Mouse (Mus musculus): ENCODE data around the gene Rab1b.

Gene Rab1b

DNA sequence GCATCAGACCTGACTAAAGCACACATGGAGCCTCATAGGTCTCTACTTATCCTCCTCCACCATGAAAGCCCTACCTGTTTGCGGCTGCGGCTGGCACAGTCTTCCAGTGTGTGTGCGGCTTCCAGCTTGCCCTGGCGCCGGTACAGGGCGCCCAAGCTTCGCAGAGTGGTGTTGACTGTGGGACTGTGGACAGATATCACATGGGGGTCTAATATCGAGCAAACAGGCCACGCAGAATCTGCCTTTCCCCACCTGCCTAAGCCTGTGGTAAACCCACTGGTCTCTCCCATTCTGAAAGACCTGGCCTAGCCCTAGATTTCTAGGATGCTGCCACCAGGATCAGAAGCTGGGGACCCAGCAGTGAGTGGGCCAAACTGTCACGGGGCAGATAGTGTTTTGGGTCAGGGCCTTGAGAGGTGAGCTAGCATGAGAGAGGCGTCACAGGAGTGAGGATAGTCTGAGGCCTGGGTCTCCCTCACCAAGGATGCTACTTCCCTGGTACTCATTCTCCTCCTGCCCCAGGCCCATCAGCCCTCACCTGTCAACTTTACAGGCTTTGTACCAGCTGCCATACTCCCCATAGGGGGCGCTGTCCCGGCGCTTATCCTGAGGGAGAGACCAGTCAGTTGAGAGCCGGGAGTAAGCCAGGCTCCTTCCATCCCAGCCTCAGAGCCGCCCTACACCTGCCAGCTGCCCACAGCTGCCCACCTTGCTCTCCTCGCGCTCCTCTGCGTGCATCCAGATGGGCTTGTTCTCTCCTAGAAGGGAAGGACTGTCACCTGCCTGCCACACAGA lies 3.0 kb upstream of the Rab1b start:
- DNase-seq (ENCODE audit: low read depth, low spot score) = peak; percentile 41
- Histone ChIP-seq H3K36me3 (ENCODE audit: control insufficient read depth, insufficient read depth, low read length, poor library complexity, severe bottlenecking) (peaks cover 1% of the 10 kb centered on the region), H3K27me3 (ENCODE audit: control insufficient read depth, insufficient read depth, low read length, poor library complexity, severe bottlenecking) (no peaks in the 10 kb centered on the region)

DNA sequence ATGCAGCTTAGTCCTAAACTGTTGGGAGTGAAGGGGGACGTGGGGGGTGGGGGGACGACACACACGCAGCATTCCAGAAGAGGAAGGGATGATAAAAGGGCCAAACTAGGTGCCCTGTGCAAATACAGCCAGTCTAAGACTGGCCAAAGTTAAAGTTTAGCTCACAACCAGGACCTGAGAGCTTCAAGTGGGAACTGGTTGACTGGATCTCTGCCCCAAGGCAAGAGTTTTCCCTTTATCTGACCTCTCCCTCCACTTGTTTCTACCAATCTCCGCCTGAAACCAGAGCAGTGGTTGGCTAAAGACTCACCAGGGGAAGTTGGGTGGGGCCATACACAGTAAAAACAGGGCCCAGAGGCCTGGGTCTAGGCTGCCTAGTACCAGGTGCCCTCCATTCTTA lies 1.8 kb upstream of the Rab1b start:
- no peaks in the 10 kb centered on the region for H3K27me3 ChIP-seq (ENCODE audit: control insufficient read depth, insufficient read depth, low read length, poor library complexity, severe bottlenecking)
- H3K36me3 ChIP-seq (ENCODE audit: control insufficient read depth, insufficient read depth, low read length, poor library complexity, severe bottlenecking) = peaks cover 1% of the 10 kb centered on the region
- DNase-seq (ENCODE audit: low read depth, low spot score) = no peak

DNA sequence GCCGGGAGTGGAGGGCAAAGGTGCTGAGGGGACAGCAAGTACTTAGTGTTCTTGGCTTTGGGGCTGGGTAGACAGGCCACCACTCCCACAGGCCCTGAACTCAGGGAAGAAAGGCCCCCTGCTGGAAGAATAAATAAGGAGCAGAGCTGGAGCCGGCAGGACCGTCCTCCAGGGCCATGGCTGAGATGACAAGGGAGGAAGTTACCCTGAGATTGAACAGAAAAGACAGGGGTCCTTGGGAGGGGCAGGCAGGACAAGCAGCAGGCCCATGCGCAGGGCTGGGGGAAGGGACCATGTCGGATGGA lies 1.4 kb upstream of the Rab1b start:
- Histone ChIP-seq H3K36me3 (ENCODE audit: control insufficient read depth, insufficient read depth, low read length, poor library complexity, severe bottlenecking) (peaks cover 3% of the 10 kb centered on the region), H3K27me3 (ENCODE audit: control insufficient read depth, insufficient read depth, low read length, poor library complexity, severe bottlenecking) (no peaks in the 10 kb centered on the region)
- DNase-seq (ENCODE audit: low read depth, low spot score) = no peak

DNA sequence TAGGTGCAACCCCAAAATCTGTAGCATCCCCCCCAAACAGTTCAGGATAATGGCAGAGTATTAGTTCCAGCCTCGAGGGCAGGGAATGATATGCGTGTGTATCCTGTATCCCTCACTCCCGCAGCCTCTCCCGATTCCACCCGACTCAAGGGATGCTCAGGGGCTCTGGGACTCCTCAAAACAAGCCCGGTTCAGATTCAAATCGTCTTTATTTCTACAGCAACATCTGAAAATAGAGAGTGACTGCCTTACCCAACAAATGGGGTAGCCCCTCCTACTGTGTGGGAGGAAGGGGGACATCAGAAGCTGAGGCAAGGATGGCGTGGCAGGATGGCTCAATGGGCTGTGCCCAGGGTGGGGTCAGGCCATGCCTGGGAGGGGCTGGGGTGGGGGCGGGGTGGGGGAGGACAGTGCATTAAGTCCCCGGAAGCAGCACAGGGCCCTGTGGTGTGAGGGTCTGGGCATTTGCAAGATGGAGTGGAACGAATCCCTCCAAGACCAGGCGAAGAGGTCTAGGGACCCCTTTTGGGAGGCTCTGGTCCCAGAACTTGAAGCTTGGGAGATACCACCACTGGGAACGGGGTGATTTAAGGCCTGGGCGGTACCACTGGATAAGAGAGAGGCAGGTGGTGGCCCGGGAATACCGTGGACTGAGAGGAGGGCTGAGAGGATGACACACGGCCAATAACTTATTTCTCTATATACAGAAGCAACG lies 841 bp upstream of the Rab1b start:
- Histone ChIP-seq H3K27me3 (ENCODE audit: control insufficient read depth, insufficient read depth, low read length, poor library complexity, severe bottlenecking) (no peaks in the 10 kb centered on the region), H3K36me3 (ENCODE audit: control insufficient read depth, insufficient read depth, low read length, poor library complexity, severe bottlenecking) (peaks cover 3% of the 10 kb centered on the region)
- DNase-seq (ENCODE audit: low read depth, low spot score) = no peak

DNA sequence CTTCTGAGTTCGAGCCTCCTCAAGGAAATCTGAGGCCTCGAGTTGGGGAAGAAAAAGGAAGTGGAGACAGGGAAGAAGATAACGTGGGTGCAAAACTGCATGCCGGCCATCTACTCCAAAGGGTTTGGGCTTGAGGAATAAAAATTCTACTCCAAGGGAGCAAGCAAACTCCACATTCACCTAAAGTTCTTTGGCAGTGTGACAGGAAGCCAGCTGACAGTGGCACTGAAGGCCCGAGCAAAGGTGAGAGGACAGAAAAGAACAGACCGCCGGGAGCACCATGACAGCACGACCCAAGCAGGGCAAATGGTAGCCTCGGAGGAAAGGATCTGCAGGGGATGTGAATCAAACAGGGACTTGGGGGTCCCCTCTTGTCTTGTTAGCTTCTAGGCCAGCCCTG lies 798 bp downstream of the Rab1b start:
- Histone ChIP-seq H3K36me3 (ENCODE audit: control insufficient read depth, insufficient read depth, low read length, poor library complexity, severe bottlenecking) (peaks cover 1% of the 10 kb centered on the region; the same call in 1 of the 2 replicates), H3K27me3 (ENCODE audit: control insufficient read depth, insufficient read depth, low read length, poor library complexity, severe bottlenecking) (no peaks in the 10 kb centered on the region)
- no peak for DNase-seq (ENCODE audit: low read depth, low spot score)

DNA sequence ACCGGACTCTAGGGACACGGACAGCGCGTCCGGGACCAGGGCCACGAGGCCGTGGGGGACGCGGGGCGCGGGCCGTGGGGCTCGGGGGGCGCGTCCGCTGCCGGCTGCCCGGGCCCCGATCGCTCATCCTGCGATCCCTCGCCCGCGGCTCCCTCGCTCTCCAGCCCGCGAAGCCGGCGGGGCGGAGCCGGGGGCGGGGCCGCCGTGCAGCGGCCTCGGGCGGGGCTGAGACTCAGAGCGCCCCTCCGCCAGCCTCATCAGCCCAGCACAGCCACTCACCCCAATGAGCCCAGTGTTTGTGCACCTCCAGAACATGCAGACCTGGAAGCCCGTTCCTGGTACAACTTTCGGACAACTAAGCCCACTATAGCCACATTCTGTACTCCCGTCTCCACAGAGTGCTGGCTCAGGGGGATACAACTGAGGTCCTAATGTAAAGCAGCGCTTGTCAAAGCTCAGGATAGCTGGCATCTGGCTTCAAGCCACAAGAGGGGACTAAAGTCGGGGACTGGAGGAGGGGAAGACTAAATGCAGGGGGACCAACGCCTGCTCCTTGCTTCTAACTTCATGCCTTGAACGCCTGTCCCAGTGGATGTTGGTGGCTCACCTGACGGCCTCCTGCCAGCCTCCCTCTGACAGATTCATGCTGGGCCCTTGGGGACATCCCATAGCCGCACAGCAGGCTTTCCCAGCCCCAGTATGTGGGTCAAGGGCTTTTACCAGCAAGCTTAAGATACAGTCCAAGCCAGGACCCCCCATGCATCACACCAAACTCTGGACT lies 8.3 kb downstream of the Rab1b start, which contains the start of gene Cnih2:
Gene Cnih2, minus strand, starts transcription at position 159 of the 781 bp plus-strand sequence.
- peak; percentile 42 for DNase-seq (ENCODE audit: low read depth, low spot score)
- peaks cover 4% of the 10 kb centered on the region for H3K36me3 ChIP-seq (ENCODE audit: control insufficient read depth, insufficient read depth, low read length, poor library complexity, severe bottlenecking)

DNA sequence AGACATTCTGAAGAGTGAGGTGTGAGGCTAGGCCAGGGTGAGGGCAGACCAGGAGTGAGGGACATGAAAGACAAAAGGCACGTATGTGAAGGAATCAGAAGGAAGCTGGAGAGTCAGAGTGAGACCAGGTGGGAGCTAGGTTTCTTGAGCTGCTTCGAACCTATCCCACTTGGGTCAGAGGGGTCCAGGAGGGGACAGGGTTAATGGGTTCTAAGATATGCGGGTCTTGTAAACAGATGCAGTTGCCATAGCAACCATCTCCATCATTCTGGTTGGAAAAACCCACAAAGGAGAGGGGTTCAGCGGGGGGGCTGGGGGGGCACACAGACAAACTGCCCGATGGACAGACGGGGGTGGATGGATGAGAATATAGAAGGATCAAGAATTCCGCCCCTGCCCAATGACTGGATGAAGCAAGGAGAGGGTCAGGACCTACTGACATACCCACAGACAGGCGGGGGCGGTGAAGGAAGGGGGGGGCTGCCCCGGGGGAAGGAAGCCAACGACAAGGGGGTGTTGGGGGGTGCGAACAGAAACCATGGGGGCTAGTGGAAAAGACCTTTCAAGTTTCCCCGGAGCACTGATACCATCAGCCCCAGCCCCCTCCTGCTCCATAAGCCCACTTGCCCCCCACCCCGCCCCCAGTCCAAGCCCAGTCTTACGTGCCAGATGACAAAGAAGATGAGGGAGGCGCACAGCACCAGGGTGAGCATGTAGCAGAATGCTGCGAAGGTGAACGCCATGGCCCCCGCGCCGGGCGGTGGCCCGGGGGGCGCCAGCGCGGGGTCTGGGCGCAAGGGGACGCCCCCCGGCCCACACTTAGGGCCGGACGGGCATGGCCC lies 9.1 kb downstream of the Rab1b start:
- DNase-seq (ENCODE audit: low read depth, low spot score) = no peak
- peaks cover 3% of the 10 kb centered on the region; the same call in 1 of the 2 replicates for H3K36me3 ChIP-seq (ENCODE audit: control insufficient read depth, insufficient read depth, low read length, poor library complexity, severe bottlenecking)

More for the DNA sequence above, 8.3 kb downstream of the Rab1b start, which contains the start of gene Cnih2:
- H3K27me3 ChIP-seq (ENCODE audit: control insufficient read depth, insufficient read depth, low read length, poor library complexity, severe bottlenecking) = peaks cover 3% of the 10 kb centered on the region; the same call in 1 of the 2 replicates

DNA sequence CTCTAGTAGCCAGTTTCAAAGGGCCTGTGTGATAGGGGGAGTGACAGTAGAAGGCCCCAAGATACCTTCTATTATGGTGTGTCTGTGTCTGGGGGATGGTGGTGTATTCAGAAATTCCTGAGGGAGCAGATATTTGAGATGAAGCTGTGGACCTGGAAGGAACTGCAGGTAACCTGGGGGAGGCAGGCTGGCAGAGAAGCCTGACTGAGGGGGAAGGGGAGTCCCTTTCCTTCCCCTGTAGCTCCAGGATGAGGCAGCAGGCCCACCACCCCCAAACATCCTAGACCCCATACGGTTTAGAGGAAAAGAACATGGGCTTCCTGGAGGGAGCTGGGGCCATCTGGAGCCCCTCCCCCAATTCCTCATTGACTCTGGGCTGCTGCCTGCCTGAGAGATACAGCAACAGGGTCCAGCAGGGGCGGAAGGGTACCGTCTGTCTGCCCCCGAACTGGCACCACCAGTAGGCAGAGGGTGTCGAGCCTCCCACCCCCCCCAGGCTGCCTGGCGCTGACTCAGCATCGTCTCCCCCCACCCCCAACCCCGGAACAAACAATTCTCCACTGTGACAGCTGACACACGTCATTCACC lies 10.9 kb downstream of the Rab1b start:
- no peak for DNase-seq (ENCODE audit: low read depth, low spot score)
- H3K36me3 ChIP-seq (ENCODE audit: control insufficient read depth, insufficient read depth, low read length, poor library complexity, severe bottlenecking) = peaks cover 3% of the 10 kb centered on the region; the same call in 1 of the 2 replicates
- peaks cover 3% of the 10 kb centered on the region; the same call in 1 of the 2 replicates for H3K27me3 ChIP-seq (ENCODE audit: control insufficient read depth, insufficient read depth, low read length, poor library complexity, severe bottlenecking)

More for the DNA sequence above, 9.1 kb downstream of the Rab1b start:
- peaks cover 3% of the 10 kb centered on the region; the same call in 1 of the 2 replicates for H3K27me3 ChIP-seq (ENCODE audit: control insufficient read depth, insufficient read depth, low read length, poor library complexity, severe bottlenecking)

DNA sequence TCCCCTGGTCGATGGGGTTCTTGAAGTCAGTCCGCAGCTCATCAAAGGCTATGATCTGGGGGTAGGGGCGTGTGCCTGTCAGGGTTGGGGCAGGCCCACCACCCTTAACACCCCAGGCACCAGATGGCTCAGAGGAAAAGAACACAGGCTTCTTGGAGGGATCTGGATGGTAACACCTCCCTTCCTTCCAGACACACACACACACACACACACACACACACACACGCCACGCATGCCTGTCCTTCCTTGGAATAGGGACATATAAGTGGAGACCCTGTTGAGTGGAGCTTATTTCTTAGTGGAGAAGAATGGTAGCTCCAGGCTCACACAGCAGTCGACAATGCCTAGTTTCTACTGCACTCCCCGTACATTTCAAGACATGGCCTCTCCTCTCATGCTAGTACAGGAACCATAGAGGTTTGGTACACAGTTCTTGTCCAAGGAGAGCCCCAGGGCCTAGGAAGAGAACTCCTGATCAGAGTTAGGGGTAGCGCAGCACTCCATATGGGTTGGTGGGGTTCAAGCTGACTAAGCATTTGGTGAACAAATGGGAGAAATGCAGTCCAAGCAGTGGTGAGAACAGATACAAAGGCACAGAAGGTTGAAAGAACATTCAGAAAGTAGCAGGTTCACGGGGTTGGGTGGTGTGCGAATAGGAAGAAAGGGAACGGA lies 12.0 kb downstream of the Rab1b start:
- Histone ChIP-seq H3K27me3 (ENCODE audit: control insufficient read depth, insufficient read depth, low read length, poor library complexity, severe bottlenecking) (peaks cover 3% of the 10 kb centered on the region; the same call in 1 of the 2 replicates), H3K36me3 (ENCODE audit: control insufficient read depth, insufficient read depth, low read length, poor library complexity, severe bottlenecking) (0 out of 2 replicates have a peak, but pooled peaks cover 1% of the 10 kb centered on the region)
- no peak for DNase-seq (ENCODE audit: low read depth, low spot score)

DNA sequence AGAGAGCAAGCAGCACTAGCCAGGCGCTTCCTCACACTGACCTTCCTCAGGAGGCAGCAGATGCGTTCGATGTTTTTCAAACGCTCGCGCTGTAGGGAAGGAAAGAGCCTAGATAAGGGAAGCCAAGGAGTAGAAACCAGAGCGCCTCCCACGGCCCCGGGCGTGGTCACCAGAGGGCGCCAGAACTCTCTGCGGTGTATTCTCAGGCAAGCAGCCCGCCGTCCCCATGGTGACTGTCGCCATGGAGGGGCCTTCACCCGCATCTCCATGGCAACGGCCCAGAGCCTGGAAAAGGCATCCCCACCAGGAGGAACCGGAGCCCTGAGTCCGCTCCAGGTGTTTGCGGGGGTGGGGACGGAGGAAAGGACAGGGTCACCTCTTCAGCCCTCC lies 12.6 kb downstream of the Rab1b start:
- H3K27me3 ChIP-seq (ENCODE audit: control insufficient read depth, insufficient read depth, low read length, poor library complexity, severe bottlenecking) = peaks cover 3% of the 10 kb centered on the region; the same call in 1 of the 2 replicates
- peak; percentile 89 for DNase-seq (ENCODE audit: low read depth, low spot score)
- H3K36me3 ChIP-seq (ENCODE audit: control insufficient read depth, insufficient read depth, low read length, poor library complexity, severe bottlenecking) = 0 out of 2 replicates have a peak, but pooled peaks cover under 1% of the 10 kb centered on the region

DNA sequence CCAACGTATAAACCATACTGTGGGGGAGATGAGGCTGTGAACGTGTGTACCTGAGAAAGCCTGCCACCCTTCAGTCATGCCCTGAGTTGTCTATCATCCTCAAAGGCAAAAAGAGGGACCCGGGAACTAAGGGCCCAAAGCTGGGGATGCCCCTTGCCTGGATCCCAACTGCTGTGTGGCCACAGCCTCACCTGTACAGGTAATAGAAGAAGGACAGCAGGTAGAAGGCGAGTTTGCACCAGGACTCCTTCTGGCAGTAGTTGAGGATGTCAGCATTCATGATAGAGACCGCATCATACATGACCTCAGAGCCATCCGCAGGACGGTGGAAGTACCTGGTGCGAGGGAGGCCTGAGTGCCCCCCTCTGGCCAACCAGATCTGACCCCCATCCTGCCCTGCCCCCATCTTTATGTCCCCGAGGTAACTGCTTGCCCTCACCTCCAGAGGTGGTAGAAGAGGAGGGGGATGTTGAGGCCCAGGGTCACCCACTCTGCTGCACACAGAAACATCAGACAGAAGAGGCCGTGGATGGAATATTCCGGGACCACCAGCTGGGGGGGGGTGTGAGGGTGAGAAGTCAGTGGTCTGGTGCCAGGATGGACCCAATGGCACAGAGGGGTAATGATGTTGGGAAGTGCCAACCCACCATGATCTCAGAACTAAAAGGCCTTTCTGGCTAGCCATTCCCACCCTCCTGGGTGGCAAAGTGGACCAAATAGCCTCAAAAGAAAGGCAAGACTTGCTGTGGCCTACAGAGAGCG lies 13.2 kb downstream of the Rab1b start:
- Histone ChIP-seq H3K36me3 (ENCODE audit: control insufficient read depth, insufficient read depth, low read length, poor library complexity, severe bottlenecking) (no peaks in the 10 kb centered on the region), H3K27me3 (ENCODE audit: control insufficient read depth, insufficient read depth, low read length, poor library complexity, severe bottlenecking) (peaks cover 3% of the 10 kb centered on the region; the same call in 1 of the 2 replicates)
- no peak for DNase-seq (ENCODE audit: low read depth, low spot score)

DNA sequence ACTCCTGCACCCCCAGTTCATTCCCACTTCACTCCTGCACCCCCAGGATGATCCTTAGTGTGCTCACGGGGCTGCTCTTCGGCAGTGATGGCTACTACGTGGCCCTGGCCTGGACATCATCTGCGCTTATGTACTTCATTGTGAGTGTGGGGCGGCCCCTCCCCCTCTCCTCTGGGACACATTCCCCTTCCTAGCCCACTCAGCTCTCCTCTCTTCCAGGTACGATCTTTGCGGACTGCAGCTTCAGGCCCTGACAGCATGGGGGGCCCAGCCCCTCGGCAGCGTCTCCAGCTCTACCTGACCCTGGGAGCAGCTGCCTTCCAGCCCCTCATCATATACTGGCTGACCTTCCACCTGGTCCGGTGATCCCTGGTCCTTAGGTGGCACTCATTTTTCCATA lies 14.8 kb downstream of the Rab1b start:
- no peaks in the 10 kb centered on the region for H3K36me3 ChIP-seq (ENCODE audit: control insufficient read depth, insufficient read depth, low read length, poor library complexity, severe bottlenecking)
- peaks cover 3% of the 10 kb centered on the region; the same call in 1 of the 2 replicates for H3K27me3 ChIP-seq (ENCODE audit: control insufficient read depth, insufficient read depth, low read length, poor library complexity, severe bottlenecking)
- DNase-seq (ENCODE audit: low read depth, low spot score) = no peak

DNA sequence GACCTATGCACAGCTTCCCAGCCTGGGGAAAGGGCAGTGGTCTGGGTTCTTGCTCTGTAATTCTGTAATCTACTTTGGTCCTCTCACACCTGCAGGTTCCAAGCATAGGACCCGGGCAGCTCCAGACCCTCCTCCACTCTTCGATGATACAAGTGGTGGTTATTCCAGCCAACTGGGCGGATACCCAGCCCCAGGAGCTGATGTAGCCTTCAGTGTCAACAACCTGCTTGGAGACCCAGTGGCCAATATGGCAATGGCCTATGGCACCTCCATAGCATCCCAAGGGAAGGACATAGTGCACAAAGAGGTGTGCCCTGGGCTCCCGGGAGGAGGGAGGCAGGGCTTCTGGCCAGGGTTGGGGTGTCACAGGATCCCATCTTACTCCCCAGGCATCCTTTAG lies 17.5 kb downstream of the Rab1b start:
- Histone ChIP-seq H3K27me3 (ENCODE audit: control insufficient read depth, insufficient read depth, low read length, poor library complexity, severe bottlenecking) (no peaks in the 10 kb centered on the region), H3K36me3 (ENCODE audit: control insufficient read depth, insufficient read depth, low read length, poor library complexity, severe bottlenecking) (no peaks in the 10 kb centered on the region)
- no peak for DNase-seq (ENCODE audit: low read depth, low spot score)

Data from splenic B cell, adult 2 months (primary cell).